ENCODE assay signal across 9 mouse cellular contexts in genomic region chr2:58533521-58534001, GRCm38 (mm10). TPM values are rescaled to one million over a fixed set of nuclear protein-coding genes. Genes with fewer than 3 reads are reported as not detected.
DNase-seq lines count a peak whose midpoint lies in the region; ATAC-seq lines count a peak whose summit lies in the region.
"Had no signal": no experiment of that assay in that cellular context is flagged by ENCODE, and none has a peak within 500 bp of the region (broad histone marks: within the 10 kb centered on the region; RNA-seq: fewer than 3 reads in every experiment).

No protein-coding gene starts in this region.

- intact Hi-C loops in heart, postnatal 10 days (cut with DNase I), result no loop called here

- ATAC-seq in megakaryocyte progenitor cell, adult 5-6 weeks (replicated peaks; ENCODE audit: poor library complexity), result peak; percentile 61
- ATAC-seq: Patski had no signal

- DNase-seq in layer of hippocampus, adult 11-12 months (ENCODE audit: low spot score), result peak; percentile 30
- no peak for DNase-seq in layer of hippocampus, postnatal 36 days
- peak; percentile 80 for DNase-seq in embryo, embryonic 10 days (ENCODE audit: low spot score)
- peak; percentile 46 to 53 for DNase-seq in heart, postnatal 10 days
- DNase-seq in spleen, postnatal 4 days (ENCODE audit: low spot score in 2 of 2), result no peak
- no peak for DNase-seq in frontal cortex, postnatal 25 days (ENCODE audit: low spot score in 2 of 2)
- DNase-seq in urinary bladder, postnatal 14 days (ENCODE audit: low spot score), result no peak

RNA-seq across cellular contexts. Expression of gene Acvr1, which starts 33.4 kb away (rescaled TPM):
- 10 to 100 TPM; 46.4 to 50.5 TPM for total RNA-seq in layer of hippocampus, postnatal 36 days (2021)
- total RNA-seq in heart, postnatal 10 days (2021), result 10 to 100 TPM; 24.2 to 31.8 TPM
- 2.3 and 3.5 TPM in 2 replicates for total RNA-seq in megakaryocyte progenitor cell, adult 5-6 weeks (2015)
- 0.87 and 0.88 TPM in 2 replicates for total RNA-seq in megakaryocyte progenitor cell, adult 5-6 weeks (2017)

RNA-seq across cellular contexts. Expression of gene Upp2, which starts 33.5 kb away (rescaled TPM):
- total RNA-seq in layer of hippocampus, postnatal 36 days (2021), result 10 to 100 TPM; 32.0 to 35.9 TPM
- 1 to 10 TPM; 1.8 to 2.6 TPM for total RNA-seq in heart, postnatal 10 days (2021)
- total RNA-seq in megakaryocyte progenitor cell, adult 5-6 weeks (2015), result 0.37 and 0.64 TPM in 2 replicates
- not detected in 2 replicates for total RNA-seq in megakaryocyte progenitor cell, adult 5-6 weeks (2017)

Comparison
In these comparisons a context has a peak if more than half of its experiments do, and no peak if none do; other contexts are left out.
1. DNase-seq: peak in layer of hippocampus, adult 11-12 months (single experiment), embryo, embryonic 10 days (single experiment) and heart, postnatal 10 days (2 of 2); none in layer of hippocampus, postnatal 36 days (0 of 2), spleen, postnatal 4 days (0 of 2), frontal cortex, postnatal 25 days (0 of 2) and urinary bladder, postnatal 14 days (single experiment).
2. RNA of gene Acvr1, which starts 33.4 kb away (total RNA-seq): 46.4 to 50.5 TPM in layer of hippocampus, postnatal 36 days and 24.2 to 31.8 TPM in heart, postnatal 10 days; 0.87 to 3.5 TPM in megakaryocyte progenitor cell, adult 5-6 weeks; every median in the first group is over 4 times any median in the second.
3. RNA of gene Upp2, which starts 33.5 kb away (total RNA-seq): 32.0 to 35.9 TPM in layer of hippocampus, postnatal 36 days; 1.8 to 2.6 TPM in heart, postnatal 10 days and 0.37 to 0.64 TPM in megakaryocyte progenitor cell, adult 5-6 weeks; every median in the first group is over 4 times any median in the second.